Mouse (Mus musculus) MEL (cell line): ENCODE measurements at regions not wholly inside any gene's neighbourhood (a gene's known extent, or its start where the extent isn't known, plus 50 kb on each side); places are given as distances from the start of the nearest gene placed in this dataset.

ENCODE experiments used
- DNase-seq: peaks from one replicate; pipeline ENCODE4 v3.0.0; 2011; ENCODE audit warnings: low read depth, low spot score
- H3K27ac ChIP-seq: 2 replicates; pipeline ENCODE4 v1.5.1; 2012; ENCODE audit warnings: low read depth, mild to moderate bottlenecking, control low read depth, low read length, moderate library complexity; ENCODE audit not compliant: control insufficient read depth
- H3K27me3 ChIP-seq, 2 experiments: fragments of 150-350 bp in 1 of 2; sonication (generic) in 1 of 2; 2 replicates each; pipeline ENCODE4 v1.6.1; 2012; ENCODE audit warnings: low read length in 2 of 2, mild to moderate bottlenecking in 2 of 2, improper control_type of control experiment in 1 of 2, moderate library complexity in 1 of 2; ENCODE audit not compliant: insufficient read depth in 2 of 2, control insufficient read depth in 1 of 2
- H3K36me3 ChIP-seq, 2 experiments: 2 replicates each; pipeline ENCODE4 v1.6.1; 2012 to 2014; ENCODE audit warnings: low read length in 2 of 2, improper control_type of control experiment in 1 of 2, inconsistent platforms in 1 of 2, mild to moderate bottlenecking in 1 of 2; ENCODE audit not compliant: insufficient read depth in 2 of 2, control insufficient read depth in 1 of 2
- H3K4me1 ChIP-seq, 2 experiments: fragments of 150-350 bp in 1 of 2; sonication (generic) in 1 of 2; 2 replicates each; pipeline ENCODE4 v1.6.1; 2012; ENCODE audit warnings: low read length in 2 of 2, improper control_type of control experiment in 1 of 2, mild to moderate bottlenecking in 1 of 2; ENCODE audit not compliant: insufficient read depth in 2 of 2, control insufficient read depth in 1 of 2
- H3K4me3 ChIP-seq, 2 experiments: fragments of 150-350 bp in 1 of 2; sonication (generic) in 1 of 2; 2 replicates each; pipeline ENCODE4 v1.5.1; 2012; ENCODE audit warnings: low read depth in 2 of 2, low read length in 2 of 2, mild to moderate bottlenecking in 2 of 2, moderate library complexity in 2 of 2, control low read depth in 1 of 2, improper control_type of control experiment in 1 of 2; ENCODE audit not compliant: control insufficient read depth in 1 of 2, insufficient read depth in 1 of 2
- H3K79me2 ChIP-seq: 2 replicates; pipeline ENCODE4 v1.6.1; 2012; ENCODE audit warnings: mild to moderate bottlenecking, low read length, moderate library complexity; ENCODE audit not compliant: control insufficient read depth, poor library complexity, insufficient read depth
- H3K9ac ChIP-seq: 2 replicates; pipeline ENCODE4 v1.6.1; 2012; ENCODE audit warnings: low read depth, mild to moderate bottlenecking, control low read depth, low read length, moderate library complexity; ENCODE audit not compliant: control insufficient read depth, poor library complexity, severe bottlenecking
- H3K9me3 ChIP-seq: fragments of 150-350 bp; sonication (generic); replicated peaks from 2 replicates; pipeline ENCODE4 v1.6.1; 2012; ENCODE audit warnings: mild to moderate bottlenecking, low read length, improper control_type of control experiment, moderate library complexity; ENCODE audit not compliant: insufficient read depth
- BHLHE40 ChIP-seq: IDR thresholded peaks from 2 replicates; pipeline ENCODE4 v1.6.1; 2012; ENCODE audit warnings: low read depth, mild to moderate bottlenecking, inconsistent platforms, low read length, improper control_type of control experiment, borderline replicate concordance
- CHD1 ChIP-seq: IDR thresholded peaks from 2 replicates; pipeline ENCODE4 v1.6.1; 2012; ENCODE audit warnings: low read depth, mild to moderate bottlenecking, inconsistent platforms, low read length, improper control_type of control experiment
- EP300 ChIP-seq, 2 experiments: IDR thresholded peaks; 2 replicates each; pipeline ENCODE4 v1.6.1; 2011; ENCODE audit warnings: improper control_type of control experiment in 2 of 2, low read length in 2 of 2, low read depth in 1 of 2, mild to moderate bottlenecking in 1 of 2
- ETS1 ChIP-seq: IDR thresholded peaks from 2 replicates; pipeline ENCODE4 v1.6.1; 2012; ENCODE audit warnings: low read depth, mild to moderate bottlenecking, inconsistent platforms, low read length, improper control_type of control experiment, moderate library complexity
- GABPA ChIP-seq: IDR thresholded peaks from 2 replicates; pipeline ENCODE4 v1.6.1; 2012; ENCODE audit warnings: low read depth, mild to moderate bottlenecking, inconsistent platforms, low read length, improper control_type of control experiment, moderate library complexity
- GATA1 ChIP-seq: IDR thresholded peaks from 2 replicates; pipeline ENCODE4 v1.6.1; 2011; ENCODE audit warnings: low read depth, low read length, improper control_type of control experiment
- JUND ChIP-seq: IDR thresholded peaks from 2 replicates; pipeline ENCODE4 v1.6.1; 2011; ENCODE audit warnings: low read depth, mild to moderate bottlenecking, improper control_type of control experiment, low read length
- KAT2A ChIP-seq: conservative IDR thresholded peaks from 2 replicates; pipeline ENCODE4 v1.6.1; 2012; ENCODE audit warnings: low read depth, low read length, improper control_type of control experiment, inconsistent platforms
- MAFK ChIP-seq: IDR thresholded peaks from 2 replicates; pipeline ENCODE4 v1.6.1; 2011; ENCODE audit warnings: low read depth, mild to moderate bottlenecking, low read length, improper control_type of control experiment, borderline replicate concordance
- MYC ChIP-seq: IDR thresholded peaks from 2 replicates; pipeline ENCODE4 v1.6.1; 2011; ENCODE audit warnings: low read depth, mild to moderate bottlenecking, low read length, improper control_type of control experiment, moderate library complexity
- POLR2A ChIP-seq, 2 experiments: IDR thresholded peaks; 2 replicates each; pipeline ENCODE4 v1.6.1; 2011 to 2012; ENCODE audit warnings: low read length in 2 of 2, mild to moderate bottlenecking in 2 of 2, control low read depth in 1 of 2, improper control_type of control experiment in 1 of 2, low read depth in 1 of 2, moderate library complexity in 1 of 2; ENCODE audit not compliant: control insufficient read depth in 1 of 2, insufficient read depth in 1 of 2, poor library complexity in 1 of 2
- POLR2AphosphoS2 ChIP-seq: IDR thresholded peaks from 2 replicates; pipeline ENCODE4 v1.6.1; 2011; ENCODE audit warnings: low read length, improper control_type of control experiment
- POLR2AphosphoS5 ChIP-seq: IDR thresholded peaks from 2 replicates; pipeline ENCODE4 v1.6.1; 2012; ENCODE audit warnings: low read depth, borderline replicate concordance, mild to moderate bottlenecking, inconsistent platforms, low read length, moderate library complexity, mixed read lengths
- RCOR1 ChIP-seq: IDR thresholded peaks from 2 replicates; pipeline ENCODE4 v1.6.1; 2012; ENCODE audit warnings: low read depth, mild to moderate bottlenecking, inconsistent platforms, low read length, improper control_type of control experiment
- SMC3 ChIP-seq: IDR thresholded peaks from 2 replicates; pipeline ENCODE4 v1.6.1; 2011; ENCODE audit warnings: low read depth, low read length, improper control_type of control experiment
- TAL1 ChIP-seq: IDR thresholded peaks from 2 replicates; pipeline ENCODE4 v1.6.1; 2012; ENCODE audit warnings: mild to moderate bottlenecking, inconsistent platforms, low read length, moderate library complexity, mixed read lengths
- TBP ChIP-seq: IDR thresholded peaks from 2 replicates; pipeline ENCODE4 v1.8.0; 2011; ENCODE audit warnings: low read depth, low read length, improper control_type of control experiment
- TCF12 ChIP-seq: IDR thresholded peaks from 2 replicates; pipeline ENCODE4 v1.6.1; 2014; ENCODE audit warnings: low read depth, mild to moderate bottlenecking, inconsistent platforms, low read length, improper control_type of control experiment, moderate library complexity
- UBTF ChIP-seq: IDR thresholded peaks from 2 replicates; pipeline ENCODE4 v1.6.1; 2012; ENCODE audit warnings: low read depth, mild to moderate bottlenecking, inconsistent platforms, low read length, improper control_type of control experiment, moderate library complexity, borderline replicate concordance; ENCODE audit not compliant: insufficient read depth
- USF2 ChIP-seq, 2 experiments: IDR thresholded peaks; 2 replicates each; pipeline ENCODE4 v1.6.1; 2011 to 2012; ENCODE audit warnings: improper control_type of control experiment in 2 of 2, low read length in 2 of 2, borderline replicate concordance in 1 of 2, inconsistent platforms in 1 of 2, low read depth in 1 of 2, mild to moderate bottlenecking in 1 of 2; ENCODE audit not compliant: insufficient read depth in 1 of 2
- ZKSCAN1 ChIP-seq: IDR thresholded peaks from 2 replicates; pipeline ENCODE4 v1.6.1; 2012; ENCODE audit warnings: low read depth, mild to moderate bottlenecking, inconsistent platforms, low read length, improper control_type of control experiment, moderate library complexity
- ZMIZ1 ChIP-seq: IDR thresholded peaks from 2 replicates; pipeline ENCODE4 v1.6.1; 2012; ENCODE audit warnings: low read depth, mild to moderate bottlenecking, inconsistent platforms, low read length, improper control_type of control experiment, moderate library complexity

DNA sequence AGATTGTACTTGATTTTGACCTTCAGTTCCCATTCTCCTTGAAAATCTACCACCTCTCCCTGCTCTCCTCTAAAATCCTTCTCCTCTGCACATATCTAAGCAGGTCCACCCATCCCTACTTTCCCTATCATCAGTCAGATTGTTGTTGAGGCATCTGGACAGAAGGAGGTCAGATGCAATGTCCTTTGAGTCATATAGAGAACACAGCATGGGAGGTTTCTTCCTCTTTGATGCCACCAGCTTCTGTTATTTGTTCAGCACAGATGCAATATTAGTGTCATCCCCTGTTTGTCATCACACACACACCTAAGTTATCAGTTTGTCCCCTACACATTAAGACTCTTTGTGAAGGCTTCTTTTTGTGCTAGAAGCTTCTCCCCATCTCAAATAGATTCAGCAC is 473.0 kb upstream of the Impg1 start:
- Histone ChIP-seq H3K27me3 (no peaks in the 10 kb centered on the region), H3K79me2 (no peaks in the 10 kb centered on the region), H3K4me3 (no peak overlapping the region), H3K4me1 (no peaks in the 10 kb centered on the region), H3K36me3 (no peaks in the 10 kb centered on the region), H3K9me3 (no peaks in the 10 kb centered on the region), H3K9ac (no peak overlapping the region), H3K27ac (no peak overlapping the region)
- no peak for DNase-seq
- no peak for TF ChIP-seq TBP
- no peak for TF ChIP-seq ZMIZ1
- TF ChIP-seq TAL1: no peak
- no peak for TF ChIP-seq MYC
- TF ChIP-seq TCF12: no peak
- no peak for TF ChIP-seq BHLHE40

DNA sequence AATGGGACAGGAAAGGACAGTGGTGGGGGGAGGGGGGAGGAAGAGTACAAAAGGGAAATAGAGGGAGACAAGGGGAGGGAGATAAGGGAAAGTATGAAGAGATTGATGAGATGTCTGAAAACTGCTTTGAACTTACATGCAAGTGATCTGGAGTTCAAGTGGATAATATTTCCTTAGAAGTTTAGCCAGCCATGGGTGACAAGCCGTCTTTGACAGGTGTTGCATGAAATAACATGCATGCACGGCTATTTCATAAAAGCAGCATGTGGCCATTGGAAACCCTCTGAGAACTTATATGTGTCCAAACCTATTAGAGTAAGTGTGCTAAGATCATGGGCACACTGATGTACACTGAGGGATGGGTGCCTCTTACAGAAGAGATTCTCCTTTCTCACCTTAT is 465.3 kb upstream of the Impg1 start:
- Histone ChIP-seq H3K79me2 (no peaks in the 10 kb centered on the region), H3K27ac (no peak overlapping the region), H3K9me3 (no peaks in the 10 kb centered on the region), H3K27me3 (no peaks in the 10 kb centered on the region), H3K4me3 (no peak overlapping the region), H3K4me1 (no peaks in the 10 kb centered on the region), H3K9ac (no peak overlapping the region), H3K36me3 (no peaks in the 10 kb centered on the region)
- DNase-seq: no peak
- TF ChIP-seq POLR2A (IDR thresholded peaks at IDR 0.05; ENCODE audit: control insufficient read depth in 1 of 2, insufficient read depth in 1 of 2, low read depth in 1 of 2, low read length in 2 of 2, poor library complexity in 1 of 2) (no peak), BHLHE40 (no peak), ZMIZ1 (no peak), UBTF (no peak), GATA1 (no peak), MYC (no peak), POLR2AphosphoS5 (no peak)

DNA sequence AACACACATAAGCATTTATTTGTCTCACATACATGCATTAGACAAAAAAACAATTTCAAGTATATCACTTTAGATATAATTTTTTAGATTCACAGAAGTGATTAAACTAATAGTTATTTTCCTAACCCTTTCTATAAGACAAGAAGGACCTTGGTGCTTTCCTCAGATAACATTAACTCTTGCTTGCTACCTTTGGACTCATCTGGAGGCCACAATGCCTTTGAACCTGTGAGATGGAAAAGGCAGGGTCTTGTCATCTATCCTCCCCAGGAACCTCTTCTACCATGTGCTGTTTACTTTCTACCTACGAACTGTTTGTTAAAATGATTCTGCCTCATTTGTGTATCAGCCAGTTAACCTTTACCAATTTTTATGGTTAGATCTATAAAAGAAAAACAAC is 455.0 kb upstream of the Impg1 start:
- no peak overlapping the region for H3K4me3 ChIP-seq
- H3K27ac ChIP-seq: no peak overlapping the region
- no peaks in the 10 kb centered on the region for H3K4me1 ChIP-seq
- no peak for DNase-seq
- H3K79me2 ChIP-seq: no peaks in the 10 kb centered on the region
- H3K9me3 ChIP-seq: no peaks in the 10 kb centered on the region
- no peaks in the 10 kb centered on the region for H3K36me3 ChIP-seq
- H3K9ac ChIP-seq: no peak overlapping the region
- H3K27me3 ChIP-seq: no peaks in the 10 kb centered on the region
- TF ChIP-seq SMC3: no peak
- TF ChIP-seq CHD1: no peak
- TF ChIP-seq MAFK: no peak
- no peak for TF ChIP-seq ZKSCAN1
- no peak for TF ChIP-seq JUND
- TF ChIP-seq KAT2A: no peak
- TF ChIP-seq ETS1: no peak
- no peak for TF ChIP-seq RCOR1
- no peak for TF ChIP-seq USF2 (IDR thresholded peaks at IDR 0.05; ENCODE audit: borderline replicate concordance in 1 of 2, insufficient read depth in 1 of 2, low read depth in 1 of 2, low read length in 2 of 2)
- no peak for TF ChIP-seq TAL1
- no peak for TF ChIP-seq TBP
- TF ChIP-seq BHLHE40: no peak
- TF ChIP-seq POLR2AphosphoS2: no peak
- no peak for TF ChIP-seq ZMIZ1
- TF ChIP-seq POLR2AphosphoS5: no peak
- TF ChIP-seq EP300 (IDR thresholded peaks at IDR 0.05; ENCODE audit: low read depth in 1 of 2, low read length in 2 of 2): no peak
- TF ChIP-seq GABPA: no peak
